Mouse (Mus musculus) brain, embryonic 14.5 days (tissue): ENCODE data around the gene 4932411N23Rik.

Experiments
- CTCF ChIP-seq: fragments of 200-500 bp; IDR thresholded peaks from 2 replicates; pipeline ENCODE4 v1.5.1; 2012; ENCODE audit warnings: inconsistent platforms, mild to moderate bottlenecking, moderate library complexity, borderline replicate concordance; ENCODE audit not compliant: insufficient read depth, insufficient read length; ENCODE audit errors: extremely low read depth
- POLR2A ChIP-seq: fragments of 200-500 bp; IDR thresholded peaks from 2 replicates; pipeline ENCODE4 v1.6.1; 2012; ENCODE audit warnings: mild to moderate bottlenecking, inconsistent platforms, borderline replicate concordance; ENCODE audit not compliant: poor library complexity, insufficient read depth, insufficient read length, severe bottlenecking; ENCODE audit errors: extremely low read depth

- TF ChIP-seq CTCF (no peak), POLR2A (no peak)
These were observed at the start of gene 4932411N23Rik for GRCm38 (mm10) chrX:126815768-126816167.
